Mouse (Mus musculus): ENCODE data around the gene Sfxn5.
A peak's percentile ranks its signal among the peaks of the same experiment; 100 is the strongest.

Sfxn5 gene

DNA sequence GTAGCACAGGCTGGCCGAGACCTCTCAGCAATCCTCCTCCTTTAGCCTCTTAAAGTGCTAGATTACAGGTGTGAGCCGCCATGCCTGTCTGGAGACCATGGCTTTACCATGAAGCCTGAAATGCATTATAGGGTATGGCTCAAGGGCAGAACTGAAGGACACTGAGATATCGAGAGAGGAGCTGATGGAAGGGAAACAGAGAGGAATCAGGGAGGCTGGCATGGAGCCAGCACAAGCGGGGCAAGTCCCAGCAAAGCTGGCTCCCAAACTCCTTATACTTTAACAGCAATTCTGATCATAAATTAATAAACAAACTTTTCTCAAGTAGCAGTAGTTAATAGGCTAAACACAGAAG is 30.7 kb upstream of the Sfxn5 start:
- DNase-seq: no peak

GRCm38 (mm10) chr6:85363231-85363905 is 30.1 kb upstream of the Sfxn5 start:
- no peak for DNase-seq

- DNase-seq: no peak
These were observed 29.4 kb upstream of the Sfxn5 start for GRCm38 (mm10) chr6:85362610-85363009.

DNA sequence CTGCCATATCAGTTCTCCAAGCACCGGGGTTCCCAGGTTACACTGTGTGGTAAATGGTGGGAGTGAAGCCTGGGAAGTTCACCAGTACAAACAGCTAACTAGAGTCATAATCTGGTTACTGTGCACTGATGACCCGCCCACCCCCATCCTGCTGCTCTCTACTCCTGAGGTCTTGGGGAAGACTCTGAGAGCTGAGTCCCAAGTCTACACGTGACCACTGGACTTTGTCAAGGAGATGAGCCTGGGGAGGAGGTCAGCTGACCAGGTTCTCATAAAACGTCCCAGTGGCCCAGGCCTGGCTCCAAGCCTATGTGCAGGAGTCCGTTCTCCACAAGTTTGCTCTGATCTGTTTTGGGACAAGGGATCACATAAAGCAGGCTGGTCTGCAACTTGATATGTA is 27.1 kb upstream of the Sfxn5 start:
- no peak for DNase-seq

DNA sequence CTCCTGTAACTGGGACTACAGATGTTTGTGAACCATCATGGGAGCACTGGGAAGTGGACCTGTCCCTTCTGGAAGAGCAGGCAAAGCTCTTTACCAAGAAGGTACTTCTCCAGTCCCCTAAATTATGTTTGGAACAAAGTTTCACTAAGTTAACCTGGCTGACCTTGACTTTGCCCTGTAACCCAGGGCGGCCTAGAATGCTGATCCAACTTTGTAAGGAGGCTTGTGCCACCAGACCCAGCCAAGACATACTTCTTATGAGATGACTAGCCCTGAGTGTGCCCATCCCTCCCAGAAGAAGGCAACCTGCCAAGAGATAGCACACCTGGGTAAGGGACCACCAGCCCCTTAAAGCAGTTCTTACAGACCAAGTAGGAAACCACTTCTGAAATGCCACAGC is 25.7 kb upstream of the Sfxn5 start:
- DNase-seq: no peak

DNA sequence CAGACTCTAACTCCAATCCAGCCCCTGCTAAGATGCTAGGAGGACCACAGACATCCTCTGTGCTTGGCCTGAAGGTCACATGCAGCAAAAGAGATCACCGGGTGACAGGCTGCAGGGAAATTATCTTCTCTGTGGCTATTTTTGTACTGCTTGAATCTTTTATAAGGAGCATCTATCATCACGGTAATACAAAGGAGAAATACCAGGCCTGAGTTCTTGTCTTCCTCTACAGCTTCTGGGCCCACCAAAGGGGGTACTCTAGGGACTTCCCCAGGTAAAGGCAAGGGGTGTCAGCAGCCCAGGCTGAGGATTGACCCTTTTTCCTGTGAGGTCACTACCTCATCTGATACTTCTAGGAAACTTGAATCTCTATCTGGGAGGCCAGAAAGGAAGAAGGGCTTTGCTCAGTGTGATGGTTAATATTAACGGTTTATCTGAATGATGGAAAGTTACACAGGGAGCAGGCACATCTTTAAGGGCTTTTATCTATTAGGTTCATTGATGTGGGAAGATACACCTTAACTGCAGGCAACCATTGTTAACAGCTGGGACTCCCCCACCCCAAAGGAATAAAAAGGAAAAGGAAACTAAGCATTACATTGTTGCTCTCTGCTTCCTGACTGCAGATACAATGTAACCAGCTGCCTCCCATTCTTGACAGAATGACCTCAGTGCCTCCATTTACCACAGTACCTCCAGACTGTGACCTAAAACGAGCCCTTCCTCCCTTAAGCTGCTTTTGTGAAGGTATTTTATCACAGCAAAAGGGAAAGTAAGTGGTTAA is 23.7 kb upstream of the Sfxn5 start:
- no peak for DNase-seq

- no peak for DNase-seq
These were observed 22.5 kb upstream of the Sfxn5 start for GRCm38 (mm10) chr6:85355753-85356152.

GRCm38 (mm10) chr6:85354709-85355108 is 21.5 kb upstream of the Sfxn5 start:
- DNase-seq: no peak

GRCm38 (mm10) chr6:85353706-85354105 is 20.5 kb upstream of the Sfxn5 start:
- no peak for DNase-seq

DNA sequence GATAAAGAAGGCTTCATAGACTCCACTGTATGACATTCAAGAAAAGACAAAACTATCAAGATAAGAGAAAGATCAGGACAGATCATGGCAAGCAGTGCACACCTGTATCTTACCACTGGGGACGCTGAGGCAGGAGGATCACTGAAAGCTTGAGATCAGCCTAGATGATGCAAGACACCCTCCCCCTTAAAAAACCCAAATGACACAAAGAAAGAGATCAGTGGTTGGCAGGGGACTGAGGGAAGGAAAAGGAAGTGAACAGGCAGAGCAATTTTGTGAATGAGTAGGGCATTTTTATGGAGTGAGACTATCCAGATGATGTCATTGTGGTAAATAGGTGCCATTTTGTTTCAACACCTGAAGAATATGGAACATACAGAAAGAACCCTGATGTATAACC is 16.9 kb upstream of the Sfxn5 start:
- no peak for DNase-seq

- DNase-seq: no peak
These were observed 16.0 kb upstream of the Sfxn5 start for GRCm38 (mm10) chr6:85349246-85349645.

GRCm38 (mm10) chr6:85348133-85348532 is 14.9 kb upstream of the Sfxn5 start:
- no peak for DNase-seq

DNA sequence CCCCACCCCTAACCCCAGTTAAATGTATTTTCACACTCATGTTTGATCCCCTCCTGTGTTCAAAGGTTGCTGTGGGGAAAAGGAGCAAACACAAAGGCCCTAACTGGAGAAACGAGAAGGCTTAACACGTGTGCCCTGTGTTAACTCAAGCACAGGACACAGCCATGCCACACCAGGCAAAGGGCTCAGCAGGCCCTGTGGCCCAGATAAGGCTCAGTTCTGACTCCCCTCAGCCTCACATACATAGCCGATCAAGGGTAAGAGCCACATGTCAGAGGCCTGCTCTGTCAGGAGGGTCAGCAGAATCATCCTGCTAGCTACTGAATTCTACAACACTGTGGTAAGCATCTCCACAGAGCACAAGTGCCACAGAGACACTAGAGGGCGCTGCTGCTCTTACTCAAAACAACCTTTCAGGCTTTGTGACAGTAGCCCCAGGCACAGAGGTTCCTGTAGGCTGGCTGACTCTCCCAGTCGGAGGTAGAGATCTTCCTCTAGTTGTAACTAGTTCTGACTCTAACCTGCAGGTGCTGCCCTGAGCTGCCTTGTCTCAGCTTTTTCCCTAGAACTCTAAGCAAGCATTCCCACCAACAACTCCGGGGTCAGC is 12.9 kb upstream of the Sfxn5 start:
- DNase-seq: peak; percentile 86

DNA sequence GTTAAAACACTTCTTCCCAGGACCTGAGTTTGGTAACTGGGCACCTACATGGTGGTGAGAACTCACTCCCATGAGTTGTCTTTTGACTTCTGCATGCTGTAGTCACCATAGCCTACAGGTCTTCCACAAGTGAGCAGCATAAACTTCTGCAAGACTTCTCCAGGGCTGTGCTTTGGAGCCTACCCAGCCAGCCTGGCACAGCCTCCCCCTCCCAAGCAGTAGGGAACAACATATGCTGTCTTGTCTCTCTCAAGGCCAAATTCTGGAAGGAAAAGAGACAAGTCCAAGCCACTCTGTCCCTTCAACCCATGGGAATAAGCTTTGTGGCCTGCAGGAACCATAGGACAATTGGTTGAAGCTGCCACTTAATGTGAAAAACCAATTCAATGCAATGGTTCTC is 11.7 kb upstream of the Sfxn5 start:
- no peak for DNase-seq

DNA sequence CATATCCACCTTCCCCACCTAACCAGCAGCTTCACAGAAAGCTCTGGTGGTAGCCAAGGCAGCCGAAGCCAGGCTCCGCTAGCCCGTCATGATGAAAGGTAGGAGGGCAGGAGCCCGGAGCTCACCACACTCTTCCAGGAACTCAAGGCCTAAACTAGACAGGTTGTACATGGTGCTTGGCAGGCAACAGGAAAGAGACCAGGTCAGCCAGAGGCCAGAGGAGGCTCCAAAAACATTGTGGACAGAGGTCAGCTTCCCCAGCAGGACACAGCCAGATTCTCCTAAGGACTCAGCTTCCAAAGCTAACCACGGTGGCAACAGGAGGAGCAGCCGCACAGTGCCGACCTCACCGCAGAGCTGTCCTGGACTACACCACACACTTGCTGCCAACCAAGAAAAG is 9.8 kb upstream of the Sfxn5 start:
- no peak for DNase-seq

- no peak for DNase-seq
These were observed 8.7 kb upstream of the Sfxn5 start for GRCm38 (mm10) chr6:85341814-85342501.

DNA sequence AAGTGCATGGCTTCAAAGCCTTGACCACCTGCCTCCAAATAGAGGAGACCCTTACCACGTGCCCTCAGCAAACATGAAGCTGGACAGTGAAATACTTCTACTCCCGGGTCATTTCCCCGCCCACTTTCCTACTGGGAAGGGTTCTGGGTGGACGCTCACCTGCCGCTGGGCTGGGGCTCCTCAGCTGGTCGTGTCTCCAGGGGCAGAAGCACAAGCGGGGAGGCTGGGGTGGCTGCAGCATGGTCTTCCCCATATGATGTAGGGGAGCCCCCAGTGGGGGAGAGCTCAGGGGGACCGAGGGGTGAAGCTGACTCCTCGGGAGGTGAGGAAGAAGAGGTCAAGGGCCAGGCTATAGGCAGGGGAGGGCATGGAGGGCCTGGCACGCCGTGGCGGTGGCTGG is 7.0 kb upstream of the Sfxn5 start:
- DNase-seq: no peak

DNA sequence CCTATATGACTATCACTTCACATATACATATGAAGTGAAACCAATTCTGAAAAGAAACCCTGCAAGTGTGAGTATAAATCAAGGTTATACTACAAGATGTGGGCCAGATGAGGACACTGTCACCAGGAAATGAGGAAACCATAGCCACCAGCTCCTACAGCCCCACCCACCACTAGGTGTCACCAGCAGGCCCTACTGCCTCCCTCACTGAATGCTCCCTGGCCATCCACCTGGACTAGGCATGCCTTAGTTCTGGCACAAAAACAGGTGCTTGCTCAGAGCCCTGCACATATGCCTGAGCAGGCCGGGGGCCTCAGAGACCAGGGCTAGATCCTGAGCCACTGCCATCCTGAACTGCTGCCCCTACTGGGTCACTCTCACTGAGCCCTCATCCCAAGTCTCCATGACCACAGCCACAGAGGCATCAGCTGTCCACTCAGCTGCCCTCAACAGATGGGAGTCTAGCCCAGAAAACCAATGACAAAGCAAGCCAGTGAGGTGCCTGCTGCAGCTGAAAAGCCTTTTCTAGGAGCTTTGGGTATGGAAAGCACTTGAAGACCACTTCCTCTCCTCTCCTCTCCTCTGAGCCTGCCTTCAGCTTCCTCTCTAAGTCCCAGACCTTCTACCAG is 6.2 kb upstream of the Sfxn5 start:
- peak; percentile 68 for DNase-seq

DNA sequence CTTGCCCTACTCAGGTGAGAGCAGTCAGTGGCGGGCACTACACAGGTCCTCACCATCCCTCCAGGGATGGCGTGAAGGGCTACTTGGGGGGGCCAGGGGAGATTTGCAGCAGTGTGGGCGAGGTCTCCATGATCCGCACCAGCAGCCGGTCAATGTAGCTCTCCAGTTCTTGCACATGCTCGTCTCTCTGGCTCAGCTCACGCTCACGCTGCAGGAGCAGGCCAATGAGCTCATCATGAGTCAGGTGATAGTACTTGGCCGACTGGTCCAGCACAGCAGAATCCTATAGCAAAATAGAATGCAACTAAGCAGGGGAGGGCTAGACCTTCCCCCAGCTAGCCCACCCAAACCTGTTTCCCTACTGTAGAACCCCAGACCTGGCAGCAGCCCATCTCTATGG is 3.7 kb upstream of the Sfxn5 start:
- no peak for DNase-seq

DNA sequence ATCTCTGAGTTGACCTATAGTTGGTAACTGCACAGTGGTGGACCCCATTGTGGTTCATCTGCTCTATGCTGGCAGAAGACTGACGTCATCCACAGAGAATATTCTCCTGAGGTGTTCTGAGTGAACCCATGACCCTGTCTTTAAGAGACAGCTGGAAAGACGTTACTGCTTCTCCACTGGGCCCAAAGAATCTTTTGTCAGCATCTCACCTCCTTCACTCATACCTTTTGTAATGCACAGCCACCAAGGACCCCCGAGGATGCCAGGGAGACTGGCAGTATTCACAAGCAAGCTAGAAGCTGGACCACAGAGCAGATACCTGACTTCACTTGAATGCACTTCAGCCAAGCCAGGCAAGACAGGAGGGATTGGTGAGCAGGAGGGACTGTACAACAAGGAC is 2.1 kb upstream of the Sfxn5 start:
- DNase-seq: no peak

- DNase-seq: no peak
These were observed 1.6 kb upstream of the Sfxn5 start for GRCm38 (mm10) chr6:85334851-85335250.

GRCm38 (mm10) chr6:85334251-85334650 is 1.0 kb upstream of the Sfxn5 start:
- DNase-seq: no peak

- peak; percentile 42 for DNase-seq
These were observed 510 bp upstream of the Sfxn5 start for GRCm38 (mm10) chr6:85333732-85334131.
